Mouse (Mus musculus): ENCODE data around the gene Hmgn3. TPM values are rescaled to one million over a fixed set of nuclear protein-coding genes. Genes with fewer than 3 reads are reported as not detected.
A peak's percentile ranks its signal among the peaks of the same experiment; 100 is the strongest.
"Not testable (repeated sequence)": the region's sequence is repeated elsewhere in the genome, so short reads cannot be mapped to it uniquely, and the experiment has no call there.

Gene Hmgn3
- total and polyA plus RNA-seq, 2 experiments, result 0.48 to 1.5 TPM

- no peaks in the 10 kb centered on the region for H3K79me2 ChIP-seq (ENCODE audit: control insufficient read depth, insufficient read depth, low read length)
- no peak overlapping the region for H3K27ac ChIP-seq (replicated peaks; ENCODE audit: insufficient read depth, low read depth, low read length)
- TF ChIP-seq POLR2A (IDR thresholded peaks at IDR 0.05; ENCODE audit: extremely low read depth, insufficient read depth, low read length) (no peak), CTCF (IDR thresholded peaks at IDR 0.05; ENCODE audit: low read depth, low read length) (no peak)
- no peaks in the 10 kb centered on the region for H3K36me3 ChIP-seq (ENCODE audit: control insufficient read depth, insufficient read depth, low read length)
- DNase-seq (ENCODE audit: extremely low read depth, low read depth, low spot score), result no peak
- no peak overlapping the region for H3K9ac ChIP-seq (ENCODE audit: low read depth, low read length)
- 92% methylated on average over 4 of the region's 4 CpGs for WGBS
- no peaks in the 10 kb centered on the region for H3K4me1 ChIP-seq (ENCODE audit: control insufficient read depth, insufficient read depth, low read length)
- H3K4me3 ChIP-seq (ENCODE audit: insufficient read depth, low read depth, low read length), result no peak overlapping the region
- H3K27me3 ChIP-seq (ENCODE audit: control insufficient read depth, insufficient read depth, low read length), result no peaks in the 10 kb centered on the region
Measured at GRCm38 (mm10) chr9:83129831-83130230, 16.7 kb downstream of the Hmgn3 start.

GRCm38 (mm10) chr9:83127840-83128239 is 18.6 kb downstream of the Hmgn3 start:
- H3K36me3 ChIP-seq (ENCODE audit: control insufficient read depth, insufficient read depth, low read length), result no peaks in the 10 kb centered on the region
- 50% methylated on average over 7 of the region's 7 CpGs for WGBS
- no peaks in the 10 kb centered on the region for H3K4me1 ChIP-seq (ENCODE audit: control insufficient read depth, insufficient read depth, low read length)
- H3K27me3 ChIP-seq (ENCODE audit: control insufficient read depth, insufficient read depth, low read length), result no peaks in the 10 kb centered on the region
- H3K79me2 ChIP-seq (ENCODE audit: control insufficient read depth, insufficient read depth, low read length), result no peaks in the 10 kb centered on the region
- H3K27ac ChIP-seq (replicated peaks; ENCODE audit: insufficient read depth, low read depth, low read length), result no peak overlapping the region
- DNase-seq (ENCODE audit: extremely low read depth, low read depth, low spot score), result peak; percentile 30
- H3K4me3 ChIP-seq (ENCODE audit: insufficient read depth, low read depth, low read length), result no peak overlapping the region
- no peak overlapping the region for H3K9ac ChIP-seq (ENCODE audit: low read depth, low read length)
- no peak for TF ChIP-seq CTCF (IDR thresholded peaks at IDR 0.05; ENCODE audit: low read depth, low read length)
- no peak for TF ChIP-seq POLR2A (IDR thresholded peaks at IDR 0.05; ENCODE audit: extremely low read depth, insufficient read depth, low read length)

DNA sequence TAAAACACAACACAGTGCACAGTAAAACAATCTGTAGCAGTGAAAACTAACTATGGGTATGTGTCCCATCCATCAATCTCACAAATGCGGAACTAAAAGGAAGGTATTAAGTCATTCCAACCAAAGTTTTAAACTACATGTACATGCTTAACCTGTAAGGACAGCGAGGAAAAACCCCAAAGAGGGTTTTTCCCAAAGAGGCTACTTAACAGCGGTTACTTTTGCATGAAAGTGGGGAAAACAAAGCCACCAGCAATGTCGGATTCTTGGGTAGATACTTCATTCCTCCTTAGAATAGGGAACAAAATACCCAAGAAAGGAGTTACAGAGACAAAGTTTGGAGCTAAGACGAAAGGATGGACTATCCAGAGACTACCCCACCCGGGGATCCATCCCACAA is 20.0 kb downstream of the Hmgn3 start:
- H3K4me3 ChIP-seq (ENCODE audit: insufficient read depth, low read depth, low read length); H3K79me2 ChIP-seq (ENCODE audit: control insufficient read depth, insufficient read depth, low read length); H3K4me1 ChIP-seq (ENCODE audit: control insufficient read depth, insufficient read depth, low read length); H3K36me3 ChIP-seq (ENCODE audit: control insufficient read depth, insufficient read depth, low read length); H3K9ac ChIP-seq (ENCODE audit: low read depth, low read length); DNase-seq (ENCODE audit: extremely low read depth, low read depth, low spot score); H3K27ac ChIP-seq (replicated peaks; ENCODE audit: insufficient read depth, low read depth, low read length); H3K27me3 ChIP-seq (ENCODE audit: control insufficient read depth, insufficient read depth, low read length): not testable (repeated sequence)
- 92% methylated on average over 6 of the region's 6 CpGs for WGBS

DNA sequence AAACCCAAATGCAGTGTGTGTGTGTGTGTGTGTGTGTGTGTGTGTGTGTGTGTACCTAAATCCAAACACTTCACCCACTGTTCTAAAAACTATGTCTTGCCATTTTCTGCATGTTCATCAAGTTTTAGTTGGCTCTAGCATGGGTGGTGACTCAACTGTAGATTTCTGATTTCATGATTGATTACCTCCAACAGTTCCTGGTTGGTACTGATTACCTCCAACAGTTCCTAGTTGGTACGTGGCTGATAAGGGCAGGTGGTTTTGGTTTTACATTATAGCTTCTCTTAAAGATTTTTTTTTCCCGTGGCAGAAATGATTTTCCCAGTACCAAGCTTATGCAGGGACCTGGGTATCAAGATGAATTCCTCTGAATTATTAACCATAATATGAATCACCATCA is 27.3 kb downstream of the Hmgn3 start:
- Histone ChIP-seq H3K9ac (ENCODE audit: low read depth, low read length) (no peak overlapping the region), H3K4me1 (ENCODE audit: control insufficient read depth, insufficient read depth, low read length) (no peaks in the 10 kb centered on the region; the same call in 1 of the 2 replicates), H3K36me3 (ENCODE audit: control insufficient read depth, insufficient read depth, low read length) (no peaks in the 10 kb centered on the region), H3K79me2 (ENCODE audit: control insufficient read depth, insufficient read depth, low read length) (no peaks in the 10 kb centered on the region), H3K27ac (replicated peaks; ENCODE audit: insufficient read depth, low read depth, low read length) (no peak overlapping the region), H3K27me3 (ENCODE audit: control insufficient read depth, insufficient read depth, low read length) (no peaks in the 10 kb centered on the region), H3K4me3 (ENCODE audit: insufficient read depth, low read depth, low read length) (no peak overlapping the region)
- WGBS, result 67% methylated on average over 2 of the region's 2 CpGs
- TF ChIP-seq CTCF (IDR thresholded peaks at IDR 0.05; ENCODE audit: low read depth, low read length) (no peak), POLR2A (IDR thresholded peaks at IDR 0.05; ENCODE audit: extremely low read depth, insufficient read depth, low read length) (no peak)
- DNase-seq (ENCODE audit: extremely low read depth, low read depth, low spot score), result peak; percentile 24

- Histone ChIP-seq H3K4me3 (ENCODE audit: insufficient read depth, low read depth, low read length) (no peak overlapping the region), H3K4me1 (ENCODE audit: control insufficient read depth, insufficient read depth, low read length) (no peaks in the 10 kb centered on the region; the same call in 1 of the 2 replicates), H3K27ac (replicated peaks; ENCODE audit: insufficient read depth, low read depth, low read length) (no peak overlapping the region), H3K79me2 (ENCODE audit: control insufficient read depth, insufficient read depth, low read length) (no peaks in the 10 kb centered on the region), H3K9ac (ENCODE audit: low read depth, low read length) (no peak overlapping the region), H3K36me3 (ENCODE audit: control insufficient read depth, insufficient read depth, low read length) (no peaks in the 10 kb centered on the region), H3K27me3 (ENCODE audit: control insufficient read depth, insufficient read depth, low read length) (no peaks in the 10 kb centered on the region)
- 41% methylated on average over 7 of the region's 7 CpGs for WGBS
- TF ChIP-seq CTCF (IDR thresholded peaks at IDR 0.05; ENCODE audit: low read depth, low read length), result no peak
- no peak for TF ChIP-seq POLR2A (IDR thresholded peaks at IDR 0.05; ENCODE audit: extremely low read depth, insufficient read depth, low read length)
- DNase-seq (ENCODE audit: extremely low read depth, low read depth, low spot score), result peak; percentile 87
Measured at GRCm38 (mm10) chr9:83117486-83117885, 29.0 kb downstream of the Hmgn3 start.

- no peak for DNase-seq (ENCODE audit: extremely low read depth, low read depth, low spot score)
- Histone ChIP-seq H3K4me3 (ENCODE audit: insufficient read depth, low read depth, low read length) (no peak overlapping the region), H3K4me1 (ENCODE audit: control insufficient read depth, insufficient read depth, low read length) (no peaks in the 10 kb centered on the region; the same call in 1 of the 2 replicates), H3K27ac (replicated peaks; ENCODE audit: insufficient read depth, low read depth, low read length) (no peak overlapping the region), H3K36me3 (ENCODE audit: control insufficient read depth, insufficient read depth, low read length) (no peaks in the 10 kb centered on the region), H3K9ac (ENCODE audit: low read depth, low read length) (no peak overlapping the region), H3K79me2 (ENCODE audit: control insufficient read depth, insufficient read depth, low read length) (no peaks in the 10 kb centered on the region), H3K27me3 (ENCODE audit: control insufficient read depth, insufficient read depth, low read length) (no peaks in the 10 kb centered on the region)
- no peak for TF ChIP-seq POLR2A (IDR thresholded peaks at IDR 0.05; ENCODE audit: extremely low read depth, insufficient read depth, low read length)
- no peak for TF ChIP-seq CTCF (IDR thresholded peaks at IDR 0.05; ENCODE audit: low read depth, low read length)
- WGBS, result 96% methylated on average over 15 of the region's 15 CpGs
Measured at GRCm38 (mm10) chr9:83116774-83117474, 29.6 kb downstream of the Hmgn3 start.

Measured in liver, adult 2 months (tissue).